Mouse (Mus musculus): Measurements from ENCODE around the gene Foxn3. TPM values are rescaled to one million over a fixed set of nuclear protein-coding genes. Genes with fewer than 3 reads are reported as not detected.

The Foxn3 gene
- polyA plus RNA-seq, 1 experiment, result 71.3 TPM

- 92% methylated on average over 11 of the region's 11 CpGs for WGBS
Observed at GRCm38 (mm10) chr12:99308541-99309089, 254.8 kb downstream of the Foxn3 start.

DNA sequence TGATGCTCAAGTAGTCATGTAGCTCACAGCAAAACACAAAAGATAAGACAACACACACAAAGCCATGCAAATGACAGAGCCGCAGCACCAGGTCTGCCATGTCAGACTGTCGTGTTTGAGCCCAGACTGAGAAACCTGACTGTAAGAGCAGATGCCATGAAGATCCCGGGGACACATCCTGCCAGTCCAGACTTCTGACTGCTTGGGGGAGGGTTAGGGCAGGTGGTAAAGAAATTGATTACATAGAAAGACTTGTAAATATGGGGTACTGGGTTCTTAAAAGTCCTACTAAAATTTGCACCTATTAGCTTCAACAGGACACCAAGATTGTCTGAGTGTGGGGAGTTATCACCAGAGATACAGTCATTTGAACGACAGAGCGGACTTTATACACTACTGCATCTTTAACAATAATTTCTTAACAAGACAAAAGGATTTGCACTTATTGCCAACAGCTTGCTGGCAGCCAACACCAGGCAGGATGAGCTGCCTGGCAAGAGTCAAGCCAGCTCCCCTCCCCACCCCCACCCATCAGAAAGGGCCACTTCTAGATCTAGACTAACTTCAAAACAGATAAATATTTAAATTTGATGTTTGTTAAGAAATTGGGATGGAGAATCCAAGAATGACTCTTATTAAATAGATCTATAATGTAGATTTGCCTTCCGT lies 256.7 kb downstream of the Foxn3 start:
- TF ChIP-seq POLR2A (IDR thresholded peaks at IDR 0.05; ENCODE audit: control insufficient read depth, extremely low read depth, insufficient read depth, low read length, poor library complexity) (no peak), CTCF (IDR thresholded peaks at IDR 0.05; ENCODE audit: borderline replicate concordance, control insufficient read depth, extremely low read depth, insufficient read depth, low read length, poor library complexity) (no peak)
- H3K27me3 ChIP-seq (ENCODE audit: control insufficient read depth, insufficient read depth, low read length), result no peaks in the 10 kb centered on the region
- WGBS, result 70% methylated on average over 6 of the region's 6 CpGs
- peaks cover 37% of the 10 kb centered on the region for H3K4me1 ChIP-seq (replicated peaks; ENCODE audit: control insufficient read depth, insufficient read depth, low read length)
- H3K27ac ChIP-seq (ENCODE audit: control insufficient read depth, insufficient read depth, low read length), result no peak overlapping the region
- H3K36me3 ChIP-seq (ENCODE audit: control insufficient read depth, insufficient read depth, low read length), result no peaks in the 10 kb centered on the region
- H3K4me3 ChIP-seq (ENCODE audit: control insufficient read depth, insufficient read depth, low read length), result no peak overlapping the region
- DNase-seq, result no peak

More at GRCm38 (mm10) chr12:99308541-99309089, 254.8 kb downstream of the Foxn3 start:
- Histone ChIP-seq H3K27me3 (ENCODE audit: control insufficient read depth, insufficient read depth, low read length) (no peaks in the 10 kb centered on the region), H3K36me3 (ENCODE audit: control insufficient read depth, insufficient read depth, low read length) (no peaks in the 10 kb centered on the region), H3K4me3 (ENCODE audit: control insufficient read depth, insufficient read depth, low read length) (no peak overlapping the region), H3K27ac (ENCODE audit: control insufficient read depth, insufficient read depth, low read length) (no peak overlapping the region), H3K4me1 (replicated peaks; ENCODE audit: control insufficient read depth, insufficient read depth, low read length) (peaks cover 39% of the 10 kb centered on the region)
- DNase-seq, result no peak
- TF ChIP-seq POLR2A (IDR thresholded peaks at IDR 0.05; ENCODE audit: control insufficient read depth, extremely low read depth, insufficient read depth, low read length, poor library complexity) (no peak), CTCF (IDR thresholded peaks at IDR 0.05; ENCODE audit: borderline replicate concordance, control insufficient read depth, extremely low read depth, insufficient read depth, low read length, poor library complexity) (no peak)

DNA sequence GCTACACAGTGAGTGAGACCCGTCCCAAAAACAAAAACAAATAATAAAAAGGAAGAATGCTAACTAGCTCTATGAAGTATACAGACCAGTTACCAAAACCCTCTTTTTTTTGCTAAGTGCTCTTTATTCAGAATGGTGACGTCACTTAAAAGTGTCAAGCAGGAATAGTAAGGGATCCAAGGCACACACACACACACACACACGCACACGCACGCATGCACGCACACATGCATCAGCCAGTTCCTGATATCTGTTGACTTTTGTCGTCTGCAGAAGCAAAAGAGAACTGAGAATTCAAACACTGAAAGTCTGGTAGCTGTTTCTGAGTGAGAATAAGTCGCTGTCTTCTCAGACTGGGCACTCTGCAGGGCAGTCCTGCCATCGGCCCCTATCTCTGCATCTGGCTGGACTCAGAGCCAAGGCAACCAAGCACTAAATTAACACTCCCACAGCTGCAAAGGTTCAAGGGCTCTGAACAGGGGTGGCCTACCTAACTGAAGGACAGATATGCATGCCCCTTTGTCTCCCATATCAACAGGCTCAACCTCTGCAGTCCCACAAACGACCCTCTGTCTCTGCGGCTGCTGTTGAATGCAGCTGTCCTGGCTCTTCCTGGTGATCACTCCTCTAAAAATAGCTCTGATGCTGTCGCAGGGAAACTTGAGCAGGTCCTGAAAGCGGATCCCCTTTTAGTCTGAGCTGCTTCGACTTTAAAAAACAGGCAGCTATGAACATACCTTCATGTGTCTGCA lies 257.4 kb downstream of the Foxn3 start:
- Histone ChIP-seq H3K4me3 (ENCODE audit: control insufficient read depth, insufficient read depth, low read length) (no peak overlapping the region), H3K27ac (ENCODE audit: control insufficient read depth, insufficient read depth, low read length) (no peak overlapping the region), H3K27me3 (ENCODE audit: control insufficient read depth, insufficient read depth, low read length) (no peaks in the 10 kb centered on the region), H3K36me3 (ENCODE audit: control insufficient read depth, insufficient read depth, low read length) (no peaks in the 10 kb centered on the region), H3K4me1 (replicated peaks; ENCODE audit: control insufficient read depth, insufficient read depth, low read length) (peaks cover 34% of the 10 kb centered on the region)
- 65% methylated on average over 14 of the region's 14 CpGs for WGBS
- TF ChIP-seq POLR2A (IDR thresholded peaks at IDR 0.05; ENCODE audit: control insufficient read depth, extremely low read depth, insufficient read depth, low read length, poor library complexity) (no peak), CTCF (IDR thresholded peaks at IDR 0.05; ENCODE audit: borderline replicate concordance, control insufficient read depth, extremely low read depth, insufficient read depth, low read length, poor library complexity) (no peak)
- no peak for DNase-seq

DNA sequence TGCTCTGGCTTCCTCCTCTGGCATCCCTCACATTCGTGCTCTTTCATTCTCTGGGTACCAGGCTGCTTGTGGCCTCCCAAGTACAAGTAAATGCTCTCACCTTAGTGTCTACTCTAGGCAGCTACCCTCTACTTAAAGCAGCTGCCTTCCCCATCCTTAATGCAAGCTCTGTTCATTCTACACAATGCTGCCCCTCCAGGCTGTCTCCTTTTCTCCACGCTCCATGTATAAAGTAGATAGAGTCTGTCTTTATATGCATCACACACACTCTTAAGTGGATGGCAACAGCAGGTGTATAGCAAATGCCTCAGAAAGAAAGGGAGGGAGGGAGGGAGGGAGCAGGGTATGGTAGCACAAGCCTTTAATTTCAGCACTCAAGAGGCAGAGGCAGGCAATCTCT lies 258.1 kb downstream of the Foxn3 start:
- WGBS, result 72% methylated on average over 2 of the region's 2 CpGs
- no peak for DNase-seq
- Histone ChIP-seq H3K36me3 (ENCODE audit: control insufficient read depth, insufficient read depth, low read length) (no peaks in the 10 kb centered on the region), H3K27me3 (ENCODE audit: control insufficient read depth, insufficient read depth, low read length) (no peaks in the 10 kb centered on the region), H3K4me1 (replicated peaks; ENCODE audit: control insufficient read depth, insufficient read depth, low read length) (peaks cover 27% of the 10 kb centered on the region), H3K27ac (ENCODE audit: control insufficient read depth, insufficient read depth, low read length) (no peak overlapping the region), H3K4me3 (ENCODE audit: control insufficient read depth, insufficient read depth, low read length) (no peak overlapping the region)
- TF ChIP-seq POLR2A (IDR thresholded peaks at IDR 0.05; ENCODE audit: control insufficient read depth, extremely low read depth, insufficient read depth, low read length, poor library complexity) (no peak), CTCF (IDR thresholded peaks at IDR 0.05; ENCODE audit: borderline replicate concordance, control insufficient read depth, extremely low read depth, insufficient read depth, low read length, poor library complexity) (no peak)

DNA sequence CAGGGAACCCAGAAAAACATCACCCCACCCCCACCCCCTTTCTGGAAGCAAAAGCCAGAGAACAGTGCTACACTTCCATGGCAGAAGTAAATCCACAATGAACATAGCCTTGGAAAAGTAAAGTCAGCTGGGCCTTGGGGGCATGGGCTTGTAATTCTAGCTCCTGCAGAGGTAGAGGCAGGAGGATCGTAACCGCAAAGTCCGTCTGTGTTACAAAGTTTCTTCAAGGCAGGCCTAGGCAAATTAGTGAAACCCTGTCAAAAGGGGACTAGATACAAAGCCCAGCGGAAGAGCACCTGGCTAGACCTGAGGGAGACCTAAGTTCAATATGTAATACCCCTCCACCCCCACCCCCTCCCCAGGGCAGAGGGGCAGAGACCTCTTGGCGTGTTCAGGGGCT lies 259.3 kb downstream of the Foxn3 start:
- no peak for DNase-seq
- H3K4me1 ChIP-seq (replicated peaks; ENCODE audit: control insufficient read depth, insufficient read depth, low read length), result peaks cover 19% of the 10 kb centered on the region
- WGBS, result 98% methylated on average over 5 of the region's 5 CpGs
- no peak for TF ChIP-seq CTCF (IDR thresholded peaks at IDR 0.05; ENCODE audit: borderline replicate concordance, control insufficient read depth, extremely low read depth, insufficient read depth, low read length, poor library complexity)
- TF ChIP-seq POLR2A (IDR thresholded peaks at IDR 0.05; ENCODE audit: control insufficient read depth, extremely low read depth, insufficient read depth, low read length, poor library complexity), result no peak
- no peaks in the 10 kb centered on the region for H3K36me3 ChIP-seq (ENCODE audit: control insufficient read depth, insufficient read depth, low read length)
- no peak overlapping the region for H3K4me3 ChIP-seq (ENCODE audit: control insufficient read depth, insufficient read depth, low read length)
- H3K27ac ChIP-seq (ENCODE audit: control insufficient read depth, insufficient read depth, low read length), result no peak overlapping the region
- H3K27me3 ChIP-seq (ENCODE audit: control insufficient read depth, insufficient read depth, low read length), result no peaks in the 10 kb centered on the region

DNA sequence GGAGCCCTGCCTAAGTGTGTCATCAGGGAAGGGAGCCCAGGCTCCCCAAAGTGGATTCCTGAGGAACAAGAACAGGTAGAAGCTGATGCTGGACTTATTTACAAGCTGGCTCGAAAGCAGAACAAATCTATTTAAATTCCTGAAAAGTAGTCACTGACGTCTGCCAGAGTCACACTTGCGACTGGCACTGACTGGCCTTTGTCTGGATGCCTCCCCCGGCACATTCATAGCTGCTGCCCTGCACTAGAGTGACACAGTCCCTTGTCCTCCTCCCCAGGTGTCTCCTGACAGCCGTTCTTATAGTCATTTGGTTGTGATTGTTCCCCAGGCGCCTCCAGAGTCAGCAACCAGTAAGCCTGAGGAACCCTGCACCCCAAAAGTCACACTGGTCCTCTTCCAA lies 259.8 kb downstream of the Foxn3 start:
- no peak overlapping the region for H3K27ac ChIP-seq (ENCODE audit: control insufficient read depth, insufficient read depth, low read length)
- H3K27me3 ChIP-seq (ENCODE audit: control insufficient read depth, insufficient read depth, low read length), result no peaks in the 10 kb centered on the region
- no peak overlapping the region for H3K4me3 ChIP-seq (ENCODE audit: control insufficient read depth, insufficient read depth, low read length)
- TF ChIP-seq POLR2A (IDR thresholded peaks at IDR 0.05; ENCODE audit: control insufficient read depth, extremely low read depth, insufficient read depth, low read length, poor library complexity), result no peak
- H3K36me3 ChIP-seq (ENCODE audit: control insufficient read depth, insufficient read depth, low read length), result no peaks in the 10 kb centered on the region
- DNase-seq, result no peak
- WGBS, result 94% methylated on average over 6 of the region's 6 CpGs
- peaks cover 20% of the 10 kb centered on the region for H3K4me1 ChIP-seq (replicated peaks; ENCODE audit: control insufficient read depth, insufficient read depth, low read length)

Data from thymus, adult 2 months (tissue).